Mouse (Mus musculus): Measurements from ENCODE around the gene Atp1a2. TPM values are rescaled to one million over a fixed set of nuclear protein-coding genes. Genes with fewer than 3 reads are reported as not detected.

Gene Atp1a2
- total and polyA plus RNA-seq, 3 experiments = 0.07 to 0.23 (median 0.13) TPM

- Histone ChIP-seq H3K4me2 (ENCODE audit: insufficient read depth, low read depth, poor library complexity, severe bottlenecking) (no peak within 1 kb of the TSS), H3K27ac (ENCODE audit: insufficient read depth, low read depth) (no peak within 1 kb of the TSS), H3K9ac (ENCODE audit: insufficient read depth, low read depth) (no peak within 1 kb of the TSS), H3K36me3 (replicated peaks in 1 of 2; ENCODE audit: control insufficient read depth in 1 of 2, insufficient read depth in 1 of 2, low read length in 1 of 2) (no peaks in the 10 kb centered on the region), H3K9me3 (replicated peaks; ENCODE audit: low read length) (peaks cover 5% of the 10 kb centered on the region), H3K27me3 (replicated peaks) (no peaks in the 10 kb centered on the region), H3K79me2 (replicated peaks; ENCODE audit: control insufficient read depth, extremely low read depth, insufficient read depth, poor library complexity, severe bottlenecking) (no peaks in the 10 kb centered on the region), H3K4me3 (replicated peaks in 1 of 3; ENCODE audit: low read depth in 2 of 3, low read length in 2 of 3, poor library complexity in 1 of 3) (no peak within 1 kb of the TSS), H3K4me1 (ENCODE audit: control insufficient read depth in 1 of 2, insufficient read depth in 2 of 2) (peaks cover 7 to 12% of the 10 kb centered on the region in 2 experiments; a peak in 3 of 4 replicates)
- TF ChIP-seq JUND (conservative IDR thresholded peaks at IDR 0.05; ENCODE audit: low read depth, low read length) (no peak), BHLHE40 (IDR thresholded peaks at IDR 0.05; ENCODE audit: low read depth, low read length) (no peak), MYC (IDR thresholded peaks at IDR 0.05; ENCODE audit: low read depth, low read length) (no peak), USF2 (conservative IDR thresholded peaks at IDR 0.05; ENCODE audit: low read depth, low read length) (no peak), USF1 (IDR thresholded peaks at IDR 0.05; ENCODE audit: low read depth, low read length) (no peak), MAFK (IDR thresholded peaks at IDR 0.05; ENCODE audit: insufficient replicate concordance, low read length) (no peak), POLR2AphosphoS2 (IDR thresholded peaks at IDR 0.05; ENCODE audit: low read depth, low read length) (no peak), NELFE (IDR thresholded peaks at IDR 0.05; ENCODE audit: low read depth, low read length) (no peak)
- in situ Hi-C loops (cut with MboI; ENCODE audit: low pct_ligation_motif_present, low pct_unique_long_range_greater_than_20kb, low sequenced_read_pairs) (no loop called here), dilution Hi-C loops (cut with MboI; ENCODE audit: extremely low pct_ligation_motif_present, extremely low pct_unique_long_range_greater_than_20kb, low sequenced_read_pairs) (no loop called here)
- no peak for DNase-seq (ENCODE audit: extremely low read depth)
These were observed 39.5 kb downstream of the Atp1a2 start, which contains the start of gene Atp1a4 for GRCm38 (mm10) chr1:172258314-172258713. Atp1a4 (minus strand) TSS chr1:172258414.

GRCm38 (mm10) chr1:172247679-172248078 is 50.2 kb downstream of the Atp1a2 start:
- peaks cover 0 to 15% of the 10 kb centered on the region in 2 experiments; a peak in 2 of 4 replicates for H3K4me1 ChIP-seq (ENCODE audit: control insufficient read depth in 1 of 2, insufficient read depth in 2 of 2)
- H3K79me2 ChIP-seq (replicated peaks; ENCODE audit: control insufficient read depth, extremely low read depth, insufficient read depth, poor library complexity, severe bottlenecking) = no peaks in the 10 kb centered on the region
- no peak overlapping the region for H3K27ac ChIP-seq (ENCODE audit: insufficient read depth, low read depth)
- H3K36me3 ChIP-seq (replicated peaks in 1 of 2; ENCODE audit: control insufficient read depth in 1 of 2, insufficient read depth in 1 of 2, low read length in 1 of 2) = no peaks in the 10 kb centered on the region
- H3K27me3 ChIP-seq (replicated peaks) = no peaks in the 10 kb centered on the region
- no peak overlapping the region for H3K4me3 ChIP-seq (replicated peaks in 1 of 3; ENCODE audit: low read depth in 2 of 3, low read length in 2 of 3, poor library complexity in 1 of 3)
- in situ Hi-C loops (cut with MboI; ENCODE audit: low pct_ligation_motif_present, low pct_unique_long_range_greater_than_20kb, low sequenced_read_pairs) = no loop called here
- H3K9ac ChIP-seq (ENCODE audit: insufficient read depth, low read depth) = no peak overlapping the region
- H3K4me2 ChIP-seq (ENCODE audit: insufficient read depth, low read depth, poor library complexity, severe bottlenecking) = no peak overlapping the region
- dilution Hi-C loops (cut with MboI; ENCODE audit: extremely low pct_ligation_motif_present, extremely low pct_unique_long_range_greater_than_20kb, low sequenced_read_pairs) = no loop called here
- TF ChIP-seq RAD21 (IDR thresholded peaks at IDR 0.05; ENCODE audit: low read depth, low read length) (peak; percentile 73), SMC3 (IDR thresholded peaks at IDR 0.05; ENCODE audit: low read depth, low read length) (peak; percentile 81), RCOR1 (conservative IDR thresholded peaks at IDR 0.05; ENCODE audit: low read depth, low read length) (no peak), CTCF (conservative IDR thresholded peaks at IDR 0.05 in 1 of 2, IDR thresholded peaks at IDR 0.05 in 1 of 2; ENCODE audit: low read depth in 2 of 2, low read length in 2 of 2) (peak; percentile 37 to 82; a peak in 3 of 4 replicates), MAZ (IDR thresholded peaks at IDR 0.05; ENCODE audit: low read depth, low read length) (peak; percentile 85)
- no peaks in the 10 kb centered on the region for H3K9me3 ChIP-seq (replicated peaks; ENCODE audit: low read length)
- DNase-seq (ENCODE audit: extremely low read depth) = peak; percentile 54

DNA sequence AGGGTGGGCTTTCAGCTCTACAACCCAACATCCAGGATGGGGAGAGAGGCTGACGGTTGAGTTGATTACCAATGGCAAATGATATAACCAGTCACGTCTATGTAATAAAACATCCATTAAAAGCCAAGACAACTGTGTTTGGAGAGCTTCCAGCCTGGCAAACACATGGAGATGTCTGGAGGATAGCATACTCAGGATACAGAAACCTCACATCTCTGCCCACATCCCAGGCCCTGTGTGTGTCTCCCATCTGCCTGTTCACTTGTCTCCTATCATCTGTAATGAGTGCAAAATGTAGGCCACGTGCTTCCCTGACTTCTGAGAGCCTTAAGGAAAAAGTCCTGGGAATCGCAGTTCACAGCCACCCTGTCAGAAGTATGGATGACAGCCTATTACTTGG is 50.6 kb downstream of the Atp1a2 start:
- Histone ChIP-seq H3K27ac (ENCODE audit: insufficient read depth, low read depth) (no peak overlapping the region), H3K27me3 (replicated peaks) (no peaks in the 10 kb centered on the region), H3K4me3 (replicated peaks in 1 of 3; ENCODE audit: low read depth in 2 of 3, low read length in 2 of 3, poor library complexity in 1 of 3) (no peak overlapping the region), H3K4me2 (ENCODE audit: insufficient read depth, low read depth, poor library complexity, severe bottlenecking) (no peak overlapping the region), H3K9me3 (replicated peaks; ENCODE audit: low read length) (no peaks in the 10 kb centered on the region), H3K36me3 (replicated peaks in 1 of 2; ENCODE audit: control insufficient read depth in 1 of 2, insufficient read depth in 1 of 2, low read length in 1 of 2) (no peaks in the 10 kb centered on the region), H3K79me2 (replicated peaks; ENCODE audit: control insufficient read depth, extremely low read depth, insufficient read depth, poor library complexity, severe bottlenecking) (no peaks in the 10 kb centered on the region), H3K9ac (ENCODE audit: insufficient read depth, low read depth) (no peak overlapping the region), H3K4me1 (ENCODE audit: control insufficient read depth in 1 of 2, insufficient read depth in 2 of 2) (peaks cover 0 to 19% of the 10 kb centered on the region in 2 experiments; a peak in 2 of 4 replicates)
- DNase-seq (ENCODE audit: extremely low read depth) = no peak
- in situ Hi-C loops (cut with MboI; ENCODE audit: low pct_ligation_motif_present, low pct_unique_long_range_greater_than_20kb, low sequenced_read_pairs) (no loop called here), dilution Hi-C loops (cut with MboI; ENCODE audit: extremely low pct_ligation_motif_present, extremely low pct_unique_long_range_greater_than_20kb, low sequenced_read_pairs) (no loop called here)
- TF ChIP-seq HCFC1 (IDR thresholded peaks at IDR 0.05; ENCODE audit: low read depth, low read length) (no peak), JUN (IDR thresholded peaks at IDR 0.05; ENCODE audit: insufficient read depth, low read depth, low read length) (no peak), TBP (conservative IDR thresholded peaks at IDR 0.05; ENCODE audit: low read depth, low read length) (no peak), POLR2A (IDR thresholded peaks at IDR 0.05; ENCODE audit: low read depth, low read length) (no peak), BHLHE40 (IDR thresholded peaks at IDR 0.05; ENCODE audit: low read depth, low read length) (no peak), E2F4 (IDR thresholded peaks at IDR 0.05; ENCODE audit: insufficient replicate concordance, low read depth, low read length) (no peak), RCOR1 (conservative IDR thresholded peaks at IDR 0.05; ENCODE audit: low read depth, low read length) (no peak), POLR2AphosphoS2 (IDR thresholded peaks at IDR 0.05; ENCODE audit: low read depth, low read length) (no peak), MAFK (IDR thresholded peaks at IDR 0.05; ENCODE audit: insufficient replicate concordance, low read length) (no peak), MAX (IDR thresholded peaks at IDR 0.05; ENCODE audit: low read length) (no peak), ZNF384 (IDR thresholded peaks at IDR 0.05; ENCODE audit: low read depth, low read length) (no peak), KAT2A (IDR thresholded peaks at IDR 0.05; ENCODE audit: insufficient replicate concordance, low read length) (no peak), ELF1 (IDR thresholded peaks at IDR 0.05; ENCODE audit: low read depth, low read length) (no peak), NELFE (IDR thresholded peaks at IDR 0.05; ENCODE audit: low read depth, low read length) (no peak), ZKSCAN1 (IDR thresholded peaks at IDR 0.05; ENCODE audit: borderline replicate concordance, low read depth, low read length) (no peak)

All from CH12.LX (cell line).